Mouse (Mus musculus) adrenal gland, postnatal 25 days (tissue): ENCODE measurements at regions not wholly inside any gene's neighbourhood (a gene's known extent, or its start where the extent isn't known, plus 50 kb on each side); places are given as distances from the start of the nearest gene placed in this dataset.

ENCODE experiments used
- DNase-seq: peaks from one replicate; pipeline ENCODE4 v3.0.0; 2021; ENCODE audit warnings: mixed read lengths

DNA sequence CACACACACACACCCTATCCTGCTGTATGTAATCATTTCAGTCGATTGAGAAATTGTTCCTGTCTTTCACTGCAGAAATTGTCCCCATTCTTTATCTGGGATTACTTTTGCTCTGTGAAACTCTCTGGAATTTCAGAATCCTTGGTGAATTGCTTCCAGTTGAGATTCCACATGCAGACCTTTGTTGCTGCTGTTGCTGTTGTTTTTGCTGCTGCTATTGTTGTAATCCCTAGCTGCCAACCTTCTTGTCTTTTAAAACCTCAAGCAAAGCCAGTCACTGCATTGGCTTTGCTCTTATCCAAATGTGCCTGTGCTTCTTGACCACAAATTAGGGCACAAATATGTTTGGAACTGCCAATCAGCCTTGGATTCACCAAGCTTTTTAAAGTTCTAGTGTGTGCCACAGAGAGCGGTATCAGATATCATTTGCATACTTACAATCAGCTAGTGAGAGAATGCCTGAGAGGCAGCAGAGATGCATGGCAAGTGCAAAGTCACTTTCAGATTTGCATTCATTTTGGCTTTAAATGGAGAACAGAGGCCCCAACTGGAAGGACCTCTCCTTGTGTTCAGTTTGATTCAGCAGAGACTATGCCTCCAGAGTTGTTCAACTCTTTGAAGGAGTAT lies 1187.0 kb upstream of the Map3k7 start:
- no peak for DNase-seq

DNA sequence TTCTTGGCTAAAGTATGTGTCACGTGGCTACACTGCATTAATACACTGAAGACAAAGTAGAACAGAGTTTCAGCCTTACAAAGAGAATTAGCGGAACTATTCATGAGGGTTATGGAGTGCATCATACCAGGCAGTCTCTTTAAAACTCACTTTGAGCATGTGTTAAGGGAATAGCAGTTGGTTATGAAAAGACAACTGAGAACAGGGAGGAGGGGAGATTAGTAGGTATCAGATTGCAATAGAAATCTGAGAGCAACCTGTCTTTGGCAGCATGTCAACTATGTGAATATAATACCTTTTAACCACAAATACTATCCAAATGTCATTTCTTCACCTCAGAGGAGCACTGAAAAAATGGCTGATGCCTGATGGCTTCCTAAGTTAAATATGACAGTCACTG lies 1182.2 kb upstream of the Map3k7 start:
- no peak for DNase-seq

DNA sequence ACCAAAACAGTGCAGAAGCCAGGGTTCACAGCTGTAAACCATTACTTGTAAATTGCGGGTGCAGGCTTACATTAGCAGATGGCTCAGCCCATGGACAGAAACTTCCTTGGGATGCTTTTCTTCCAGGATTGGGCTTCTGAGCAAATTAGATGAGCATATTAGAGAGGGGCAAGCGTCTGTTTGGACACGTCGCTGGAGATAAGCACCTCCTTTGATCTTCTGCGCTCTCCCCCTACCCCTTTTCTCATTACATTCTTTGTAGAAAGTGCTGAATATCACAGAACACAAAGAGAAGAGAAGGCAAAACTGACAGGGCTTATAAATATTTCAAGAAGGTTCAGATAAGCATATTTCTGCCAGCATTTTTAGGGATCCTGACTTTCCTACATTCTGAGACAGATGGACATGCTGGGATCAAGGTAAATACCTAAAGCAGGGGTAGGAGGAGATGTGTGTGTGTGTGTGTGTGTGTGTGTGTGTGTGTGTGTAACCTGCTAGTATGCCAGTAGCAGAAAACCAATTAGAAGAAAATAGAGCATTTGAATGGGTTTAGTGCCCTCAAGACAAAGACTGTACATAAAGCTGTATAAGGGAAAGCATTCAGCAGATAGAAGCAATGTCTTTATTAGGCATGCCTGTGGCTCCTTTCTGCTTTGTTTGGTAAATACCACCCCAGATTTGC lies 1173.8 kb upstream of the Map3k7 start:
- no peak for DNase-seq

DNA sequence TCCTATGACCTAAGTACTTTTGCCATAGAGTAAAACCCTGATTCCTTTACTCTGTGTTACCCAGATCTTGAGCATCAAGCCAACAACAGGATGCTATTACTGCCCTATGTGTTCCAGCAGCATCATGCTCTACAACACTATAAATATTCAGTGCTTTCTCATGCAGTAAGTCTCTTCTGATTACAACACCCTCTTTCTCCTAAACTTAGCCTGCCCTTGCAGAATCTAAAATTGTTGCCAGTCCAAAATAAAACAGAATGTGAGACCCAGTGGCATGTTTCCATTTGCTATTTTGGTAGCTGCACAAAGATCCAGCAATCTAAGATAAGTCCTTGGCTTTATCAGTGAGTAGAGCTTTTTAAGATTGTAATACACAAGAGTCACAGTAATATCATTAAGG lies 1154.1 kb upstream of the Map3k7 start:
- no peak for DNase-seq

DNA sequence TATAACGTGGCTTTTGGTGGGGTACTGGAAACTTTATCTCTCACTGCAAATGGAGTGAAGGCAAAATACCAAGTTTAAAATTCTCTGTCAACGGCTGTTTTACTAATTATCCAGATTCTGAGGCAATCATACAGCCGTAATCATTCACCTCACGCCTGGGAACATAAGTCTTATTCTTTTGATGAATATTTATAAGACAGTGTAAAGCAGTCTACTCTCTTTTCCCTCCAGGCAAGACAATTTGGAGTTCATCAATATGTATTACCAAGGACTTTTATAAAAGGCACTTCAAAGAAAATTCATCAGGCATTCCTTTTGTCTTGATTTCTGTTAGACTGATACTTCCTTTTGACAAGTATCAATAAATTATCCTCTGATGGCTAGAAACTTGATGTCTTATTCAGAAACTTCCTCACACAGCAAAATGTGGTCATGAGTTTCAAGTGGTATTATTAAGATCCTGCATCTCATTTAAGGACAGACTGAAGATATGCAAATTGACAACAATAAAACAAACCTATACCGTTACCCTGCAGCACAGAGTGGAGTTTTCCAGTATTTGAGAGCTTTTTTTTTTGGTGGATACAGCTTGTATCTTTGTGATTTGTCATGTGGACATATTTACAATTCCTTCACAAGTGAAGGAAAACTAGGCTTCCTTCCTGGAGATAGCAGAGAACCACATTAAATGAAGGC lies 1108.4 kb upstream of the Map3k7 start:
- DNase-seq, result no peak

DNA sequence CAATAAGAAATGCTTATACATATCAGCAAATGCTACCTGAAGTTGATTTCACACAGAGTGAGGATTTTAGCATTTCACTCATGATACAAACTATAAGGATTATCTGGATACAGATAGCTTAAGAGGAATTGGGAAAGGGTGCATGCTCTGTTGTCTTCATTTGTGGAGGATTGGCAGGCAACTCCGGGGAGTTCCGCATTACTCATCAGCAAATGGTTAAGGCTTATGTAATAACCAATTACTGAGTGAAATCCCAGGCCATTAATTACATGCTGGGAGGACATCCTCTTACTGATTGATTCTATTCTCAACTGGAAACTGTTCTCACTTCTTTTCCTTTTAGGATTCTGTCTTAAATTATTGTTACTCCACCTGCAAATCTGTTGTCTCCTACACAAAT lies 1058.9 kb upstream of the Map3k7 start:
- no peak for DNase-seq

DNA sequence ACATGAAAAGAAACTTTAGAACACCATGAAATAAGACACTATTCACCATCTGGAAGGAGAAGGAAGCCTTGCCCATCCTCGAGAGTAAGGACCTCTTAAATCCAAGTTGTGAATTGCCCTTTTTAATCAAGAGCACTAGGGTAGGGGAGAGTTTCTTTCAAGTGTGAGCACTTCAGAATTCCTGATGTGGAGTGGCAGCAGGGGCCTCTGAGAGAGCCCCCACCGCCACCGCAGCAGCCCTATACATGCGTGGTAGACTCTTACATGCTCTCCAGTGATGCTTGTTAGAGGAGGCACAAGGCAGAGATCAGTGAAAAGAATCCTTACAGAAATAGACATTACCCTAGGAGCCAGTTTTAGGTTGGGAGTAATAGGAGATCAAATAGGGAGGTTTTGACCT lies 1041.0 kb upstream of the Map3k7 start:
- DNase-seq, result no peak

DNA sequence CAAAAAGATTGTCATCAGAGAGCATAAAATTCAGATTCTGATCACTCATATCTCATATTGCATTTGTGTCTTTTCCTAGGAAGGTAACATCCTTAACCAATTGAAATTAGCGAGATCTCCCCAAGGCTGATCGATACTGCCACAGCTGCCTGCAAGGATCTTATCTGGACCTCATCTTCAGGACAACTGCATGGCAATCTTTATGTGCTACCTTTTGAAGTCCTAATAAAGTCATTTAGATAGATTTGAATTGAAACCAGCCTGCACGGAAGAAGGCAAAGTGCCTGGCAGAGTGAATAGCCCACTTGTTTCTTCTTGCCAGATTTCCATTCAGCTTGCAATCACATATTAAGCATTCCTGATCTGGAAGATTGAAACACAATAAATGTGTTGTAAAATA lies 1031.5 kb upstream of the Map3k7 start:
- DNase-seq, result no peak

DNA sequence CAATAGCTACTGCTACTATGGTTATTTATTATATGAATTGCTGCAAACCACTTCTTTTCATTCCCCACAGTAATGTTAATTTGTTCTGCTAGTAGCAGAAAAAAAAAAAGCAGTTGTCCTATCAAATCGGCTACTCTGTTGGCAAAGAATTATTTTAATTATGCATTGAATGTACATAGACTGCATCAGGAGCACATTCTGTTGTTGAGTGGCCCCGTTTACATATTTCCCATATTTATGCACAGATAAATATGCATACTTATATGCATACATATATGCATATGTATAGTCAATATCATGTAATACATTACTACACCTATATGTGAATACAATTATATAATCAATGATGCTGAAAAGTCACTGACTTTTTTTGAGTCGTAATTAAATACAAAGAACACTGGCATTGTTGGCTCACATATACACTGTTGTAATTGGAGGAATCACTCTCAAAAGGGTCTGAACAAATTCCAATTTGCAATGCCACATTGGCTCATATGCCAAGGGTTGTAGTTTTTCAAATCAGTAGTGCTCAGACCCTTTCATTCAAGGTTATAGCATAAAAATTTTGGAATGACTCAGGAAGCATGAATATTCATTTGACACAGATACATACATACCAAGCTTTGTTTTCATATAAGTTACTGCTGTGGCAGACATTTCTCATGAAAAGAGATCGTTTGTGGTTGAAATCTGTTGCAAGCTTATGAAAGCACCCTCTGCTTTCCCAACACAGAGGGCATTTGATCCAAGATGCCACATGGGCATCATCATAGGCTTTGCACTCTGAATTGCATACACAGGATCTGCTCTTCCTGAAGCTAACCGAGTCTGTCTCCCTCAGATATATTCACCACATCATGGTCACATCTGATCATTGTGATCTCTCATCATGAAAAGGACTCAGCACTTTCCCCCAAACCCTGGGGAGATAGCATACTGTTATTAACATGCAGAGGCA lies 1030.6 kb upstream of the Map3k7 start:
- DNase-seq, result no peak

DNA sequence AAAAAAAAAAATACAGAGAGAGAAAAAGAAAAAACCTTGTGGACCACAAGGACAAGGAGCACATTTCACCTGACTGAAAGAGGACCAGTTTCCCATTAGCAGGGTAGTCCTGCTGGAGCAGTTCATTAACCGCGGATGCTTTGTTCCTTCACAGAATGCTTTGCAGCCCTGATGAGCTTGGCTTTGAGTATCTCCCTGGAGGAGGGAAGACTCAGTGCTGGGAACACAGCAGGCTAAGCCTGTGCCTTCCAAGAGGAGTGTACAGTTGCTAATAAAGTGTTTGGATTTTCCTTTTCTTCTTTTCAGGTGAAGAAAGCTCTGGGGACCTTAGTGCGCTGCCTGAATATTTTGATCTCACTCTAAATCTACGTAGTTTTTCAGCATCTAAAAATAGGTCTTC lies 980.3 kb upstream of the Map3k7 start:
- no peak for DNase-seq

DNA sequence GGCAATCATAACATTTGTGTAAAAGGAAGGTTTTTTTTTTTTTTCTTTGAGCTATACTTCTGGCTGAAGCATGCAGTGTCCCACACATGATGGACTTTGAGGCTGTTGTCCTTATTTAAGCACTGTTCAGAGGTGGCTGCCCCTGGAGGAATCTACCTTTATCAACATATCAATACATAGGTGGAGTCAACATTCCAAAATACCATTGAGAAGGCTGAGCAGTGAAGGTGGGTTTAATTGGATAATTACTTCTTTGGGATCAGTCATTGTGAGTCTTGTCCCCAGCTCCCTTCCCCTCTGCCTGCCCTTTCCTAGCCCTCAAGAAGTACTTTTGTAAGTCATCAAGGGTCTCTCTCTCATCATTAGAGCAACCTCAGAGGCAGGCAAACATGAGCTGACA lies 951.9 kb upstream of the Map3k7 start:
- no peak for DNase-seq

DNA sequence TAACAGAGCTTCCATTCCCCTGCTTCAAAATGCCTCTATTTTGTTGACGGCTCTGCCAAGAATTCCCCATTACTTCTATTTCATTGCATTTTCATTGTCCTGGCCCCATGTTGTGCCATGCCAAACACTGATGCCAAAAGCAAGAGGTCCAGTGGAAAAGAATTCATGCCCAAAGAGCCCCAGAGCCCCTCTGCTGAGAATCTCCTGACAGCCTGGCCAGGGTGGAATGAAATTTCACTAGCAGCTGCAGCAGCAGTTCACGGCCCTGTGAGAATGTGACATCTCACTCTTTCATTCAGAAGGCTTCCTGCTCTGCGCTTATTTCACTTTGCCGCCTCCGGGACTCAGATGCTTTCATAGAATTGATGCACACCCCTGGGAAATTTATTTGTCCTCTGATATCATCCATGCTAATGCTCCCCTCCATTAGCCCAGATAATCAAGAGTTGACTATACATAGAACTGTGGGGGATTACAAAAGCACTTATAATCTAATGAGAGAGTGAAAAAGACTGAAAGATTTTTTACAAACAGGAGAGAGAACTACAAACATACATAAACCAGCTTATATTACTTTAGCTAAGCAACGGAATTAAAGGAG lies 911.7 kb upstream of the Map3k7 start:
- DNase-seq, result no peak

DNA sequence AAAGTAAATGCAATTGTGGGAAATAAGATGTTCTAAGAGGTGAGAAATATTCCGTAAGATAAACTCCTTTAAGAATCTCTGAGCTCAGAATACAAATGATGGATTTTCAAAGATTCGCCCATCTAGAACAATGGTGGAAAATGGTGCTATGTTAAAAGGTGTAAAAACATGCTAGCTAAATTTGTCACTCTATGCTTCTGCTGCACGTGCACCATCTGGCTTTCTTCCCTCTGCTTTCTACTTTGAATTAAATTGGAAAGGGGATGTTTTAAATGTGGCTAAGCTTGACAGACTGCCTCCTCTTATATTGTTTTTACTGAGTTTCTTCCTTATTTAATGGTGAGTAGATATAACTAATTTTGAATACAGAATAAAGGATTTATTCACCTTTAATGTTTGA lies 887.7 kb upstream of the Map3k7 start:
- no peak for DNase-seq

DNA sequence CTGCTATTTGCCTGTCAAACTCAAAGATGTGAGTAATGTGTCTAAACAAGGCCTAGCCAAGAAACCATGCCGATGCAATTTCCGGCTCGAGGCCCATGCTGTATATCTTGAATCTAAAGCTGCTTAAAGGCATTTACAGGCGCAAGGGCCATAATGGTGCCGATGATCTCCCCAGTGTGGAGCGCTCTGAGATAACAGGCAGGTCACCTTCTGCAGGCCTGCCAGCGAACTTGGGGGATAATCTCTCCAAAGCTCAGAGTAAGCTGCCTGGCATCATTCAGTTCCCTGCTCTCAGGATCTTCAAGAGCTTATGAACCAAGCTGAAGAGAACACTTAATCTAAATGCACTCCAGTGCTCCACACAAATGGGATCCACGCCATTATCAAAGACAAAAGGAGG lies 842.3 kb upstream of the Map3k7 start:
- DNase-seq, result no peak

DNA sequence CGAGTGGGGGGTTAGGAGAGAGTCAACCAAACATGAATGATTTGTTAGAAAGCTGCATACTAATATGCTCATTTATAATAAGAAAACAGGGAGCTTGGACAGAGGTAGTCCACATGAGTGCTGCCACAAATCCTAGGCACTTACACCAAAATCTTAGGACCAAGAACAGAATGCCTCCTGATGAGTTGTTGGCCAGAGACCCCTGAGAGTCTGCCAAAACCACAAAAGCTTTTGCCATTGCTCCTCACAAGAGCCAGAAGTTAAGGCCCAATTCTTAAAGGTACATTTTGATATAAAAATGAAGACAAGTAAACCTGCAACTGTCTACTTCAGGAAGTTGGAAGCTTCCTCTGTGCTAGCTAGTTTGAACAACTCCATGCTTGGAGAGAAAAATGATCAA lies 820.7 kb upstream of the Map3k7 start:
- DNase-seq, result no peak

DNA sequence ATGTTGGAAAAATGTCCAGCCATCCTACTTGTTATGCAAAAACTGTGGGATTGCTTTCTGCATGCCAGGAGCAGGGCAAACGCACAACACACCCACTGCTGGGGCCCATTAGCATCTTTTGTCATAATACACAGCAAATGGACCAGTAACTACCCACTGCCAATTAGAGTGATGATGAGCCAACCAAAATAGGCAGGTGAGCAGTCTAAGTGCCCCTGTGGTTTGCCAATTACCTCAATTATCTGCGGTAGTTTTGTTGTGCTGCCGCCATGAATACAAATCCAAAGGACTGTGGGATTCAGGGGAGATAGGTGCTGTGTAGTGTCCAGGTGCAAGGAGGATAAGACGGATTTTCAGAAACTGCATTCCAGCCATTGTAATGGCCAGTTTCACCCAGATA lies 796.5 kb upstream of the Map3k7 start:
- DNase-seq, result no peak

DNA sequence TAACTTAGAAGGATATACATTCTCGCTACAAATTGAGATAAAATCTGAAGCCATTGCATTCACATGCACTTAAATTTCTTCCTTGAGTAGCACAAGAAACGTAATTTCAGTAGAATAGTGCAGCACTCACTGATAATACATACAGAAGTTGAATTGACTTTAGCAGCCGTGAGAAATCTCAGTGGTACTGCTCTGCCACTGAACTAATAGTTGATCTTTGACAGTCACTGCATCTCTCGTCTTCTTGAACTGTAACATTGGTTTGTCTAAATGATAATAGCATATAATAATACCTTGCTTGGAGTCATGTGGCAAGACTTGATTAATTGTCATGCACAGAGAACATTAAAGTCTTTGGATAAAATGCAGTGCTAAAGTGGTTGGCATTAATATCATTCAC lies 795.5 kb upstream of the Map3k7 start:
- no peak for DNase-seq

DNA sequence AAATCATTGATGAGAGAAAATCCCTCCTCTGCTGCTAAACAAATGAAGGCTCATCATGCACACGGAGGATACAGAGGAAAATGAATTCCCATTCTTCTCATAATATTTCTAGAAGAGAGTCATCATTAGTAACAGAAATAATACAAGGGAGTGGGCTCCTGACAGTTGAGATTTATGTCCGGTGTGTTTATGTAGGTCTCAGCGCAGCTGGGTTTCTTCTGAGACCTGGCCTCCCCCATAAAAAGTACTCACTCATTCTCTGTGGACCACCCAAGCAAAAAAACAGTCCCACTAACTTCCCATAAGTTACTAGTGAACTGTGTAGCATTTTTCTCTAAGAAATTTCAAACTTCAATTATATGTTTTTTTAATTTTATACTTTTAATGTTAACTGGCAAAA lies 792.7 kb upstream of the Map3k7 start:
- DNase-seq, result no peak

DNA sequence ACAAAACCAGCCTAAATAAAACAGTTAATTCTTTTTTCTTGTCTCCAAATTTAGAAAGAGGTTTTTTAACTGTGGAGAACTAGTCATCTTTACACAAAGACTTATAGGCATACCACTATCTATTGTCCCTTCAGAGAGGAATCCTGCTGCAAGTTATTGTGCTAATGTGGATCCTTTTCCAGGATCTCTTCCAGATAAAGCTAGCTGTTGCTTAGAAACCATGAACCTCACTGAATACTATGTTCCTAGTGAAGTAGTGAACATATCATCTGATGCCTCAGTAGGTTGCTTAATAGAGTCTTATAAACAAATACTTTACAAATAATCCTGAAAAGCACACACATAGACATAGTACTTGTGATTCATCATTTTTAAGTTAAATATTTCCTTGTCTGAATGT lies 766.0 kb upstream of the Map3k7 start:
- DNase-seq, result no peak

DNA sequence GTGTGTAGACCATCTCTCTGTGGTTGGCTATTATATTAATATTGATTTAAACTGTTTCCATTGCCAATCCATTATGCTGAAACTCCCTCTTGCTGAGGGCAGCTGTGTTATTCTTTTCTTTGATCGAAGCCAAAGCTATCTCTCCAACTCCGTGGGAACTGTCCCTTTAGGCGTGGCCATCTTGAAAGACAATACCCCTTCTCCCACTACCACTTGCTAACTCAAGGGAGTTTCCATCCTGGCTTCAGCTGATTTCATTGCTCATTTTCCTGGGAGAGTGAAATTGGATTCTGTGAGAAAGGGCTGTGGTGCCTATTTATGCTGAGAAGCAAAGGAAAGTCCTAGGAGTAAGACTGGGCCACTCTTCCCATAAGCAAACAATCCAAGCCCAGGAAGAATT lies 760.6 kb upstream of the Map3k7 start:
- DNase-seq, result no peak

DNA sequence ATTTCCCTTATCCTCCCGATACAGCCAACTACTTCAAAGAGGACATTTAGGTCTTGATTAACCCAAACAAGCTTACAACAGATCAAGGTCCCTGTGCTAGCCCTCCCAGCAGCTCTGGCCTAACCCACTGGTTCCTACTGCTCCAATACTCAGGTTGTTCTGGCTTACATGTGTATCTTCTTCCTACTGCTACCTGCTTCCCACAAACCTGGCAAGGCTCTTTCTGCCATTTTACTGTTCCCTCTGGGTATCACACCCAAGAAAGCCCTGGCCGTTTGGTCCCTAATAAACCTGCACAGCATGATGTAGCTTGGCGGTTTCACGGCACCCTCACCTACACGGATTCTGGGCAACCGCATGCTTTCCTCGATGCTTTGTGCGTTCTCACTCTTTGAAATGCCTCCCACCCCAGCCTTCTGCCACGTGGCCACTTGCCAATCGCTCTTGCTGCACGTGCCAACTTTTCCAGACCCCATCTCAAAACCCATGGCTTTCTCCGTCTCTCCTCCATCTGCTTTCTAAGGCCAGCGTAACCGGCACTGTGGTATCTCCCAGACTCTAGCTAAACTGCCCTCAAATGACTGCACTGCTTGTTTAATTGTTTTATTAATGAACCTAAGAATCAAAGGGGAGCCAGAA lies 758.4 kb upstream of the Map3k7 start:
- DNase-seq, result peak; percentile 4

DNA sequence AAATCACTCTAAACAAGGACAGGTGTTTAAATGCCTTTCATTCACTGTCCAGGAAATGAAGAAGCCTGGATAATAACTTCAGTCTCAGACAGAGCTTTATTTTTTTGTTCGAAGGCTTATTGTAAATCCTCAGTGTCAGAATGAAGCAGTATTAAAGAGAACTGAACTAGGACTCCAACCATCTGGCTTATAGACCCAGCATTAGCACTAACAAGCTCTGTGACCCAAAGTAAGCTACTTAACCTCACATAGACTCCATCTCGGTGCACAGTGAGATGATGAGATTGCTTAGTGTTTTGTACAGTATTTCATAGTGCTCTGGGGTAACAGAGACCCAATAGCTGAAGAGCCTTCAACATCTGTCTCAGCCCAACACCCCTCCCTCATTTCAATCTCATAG lies 738.2 kb upstream of the Map3k7 start:
- no peak for DNase-seq
